Mouse (Mus musculus) CD4-positive naive resting alpha-beta T cell, adult 76 days (primary cell): Measurements from ENCODE around the gene Tefm. TPM values are rescaled to one million over a fixed set of nuclear protein-coding genes. Genes with fewer than 3 reads are reported as not detected.

Source experiments
- total RNA-seq: library from RNA; stranded (reverse); gene quantifications from one replicate; pipeline ENCODE4 v1.2.4, GENCODE M21; 2023

Gene Tefm
- 2.9 TPM for total RNA-seq

DNA sequence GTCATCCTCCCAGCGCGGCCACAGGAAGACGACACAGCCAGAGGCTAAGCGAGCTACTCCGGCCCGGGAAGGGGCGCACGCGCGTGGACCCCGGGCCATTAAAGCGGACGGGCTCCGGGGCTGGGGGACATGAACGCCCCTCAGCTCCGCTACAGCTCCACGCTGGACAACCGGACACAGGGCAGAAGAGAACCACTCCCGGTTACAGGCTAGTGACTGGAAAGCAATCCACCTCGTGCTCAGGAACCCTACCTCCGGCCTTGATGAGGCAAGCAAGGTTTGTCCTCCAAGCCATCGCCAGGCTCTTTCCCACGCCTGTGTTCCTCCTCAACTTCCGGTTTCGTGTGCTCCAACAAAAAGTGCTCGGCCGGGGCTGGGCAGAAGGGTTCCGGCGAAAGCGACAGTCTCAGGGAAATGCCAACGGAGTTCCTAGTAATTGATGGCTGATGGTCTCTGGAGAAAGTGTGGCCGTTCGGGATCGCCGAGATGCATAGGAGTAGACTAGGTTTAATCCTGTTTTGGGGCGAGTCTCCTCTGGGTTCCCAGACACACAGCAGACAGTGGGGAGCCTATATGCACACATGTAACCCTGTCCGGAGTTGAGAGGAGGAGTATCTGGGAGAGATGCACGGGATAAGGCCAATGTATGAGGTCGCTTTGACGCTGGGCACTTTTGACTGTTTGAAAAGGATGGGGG is at the start of gene Tefm:
TSS of gene Tefm (minus strand) at position 351 of the 697 bp plus-strand sequence.

DNA sequence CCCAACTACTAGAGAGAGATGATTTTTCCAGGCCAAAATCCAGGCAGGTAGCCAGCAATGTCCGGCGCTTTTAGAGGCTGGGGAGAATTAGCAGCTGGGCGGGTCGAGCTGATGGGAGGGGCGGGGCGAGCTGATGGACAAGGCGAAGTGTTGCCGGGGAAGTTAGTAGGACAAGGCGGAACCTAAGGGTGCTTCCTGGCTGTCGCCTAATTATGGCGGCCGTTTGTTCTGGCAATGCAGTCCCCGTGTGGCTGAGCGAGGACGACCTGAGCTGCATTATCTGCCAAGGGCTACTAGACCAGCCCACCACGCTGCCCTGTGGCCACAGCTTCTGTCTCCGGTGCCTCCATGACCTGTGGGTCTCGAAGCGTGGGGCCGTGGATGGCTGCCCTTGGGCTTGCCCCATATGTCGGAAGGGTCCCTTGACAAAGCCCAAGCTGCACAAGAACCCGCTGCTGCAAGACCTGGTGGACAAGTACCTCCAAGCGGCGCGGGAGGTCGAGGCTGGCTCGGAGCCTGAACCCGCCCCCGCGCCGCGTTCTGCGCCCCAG is 41.8 kb upstream of the Tefm start, which contains the start of gene Rnf135:
TSS of gene Rnf135 (plus strand) at position 147 of the 551 bp plus-strand sequence.

DNA sequence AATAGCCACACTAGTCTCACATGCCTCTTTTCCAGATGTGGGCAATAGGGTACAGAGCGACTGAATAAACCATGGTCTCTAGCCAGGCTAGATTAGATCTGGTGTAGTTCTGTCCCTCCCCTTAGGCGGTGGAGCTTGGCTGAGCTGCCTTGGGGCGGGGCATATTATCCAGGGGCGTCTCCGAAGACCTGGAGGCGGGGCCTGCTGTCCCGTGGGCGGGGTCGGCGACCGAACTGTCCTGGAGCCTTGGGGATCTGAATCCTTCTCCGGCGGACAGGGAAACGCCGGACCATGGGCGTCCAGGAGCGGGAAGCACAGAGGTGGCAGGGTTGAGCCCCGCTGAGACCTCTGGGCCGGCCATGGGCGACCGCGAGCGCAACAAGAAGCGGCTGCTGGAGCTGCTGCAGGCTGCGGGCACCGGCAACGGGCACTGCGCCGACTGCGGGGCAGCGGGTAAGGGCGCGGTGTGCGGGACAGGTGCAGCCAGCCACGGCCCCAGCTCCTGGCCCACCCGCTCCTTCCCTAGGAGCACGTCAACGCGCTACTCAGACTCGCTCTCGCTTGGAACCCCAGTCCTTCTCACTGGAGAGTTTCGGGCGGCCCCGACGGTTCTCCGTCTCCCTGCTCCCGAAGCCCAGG is 12.0 kb upstream of the Tefm start, which contains the start of gene Adap2:
TSS of gene Adap2 (plus strand) at position 249 of the 639 bp plus-strand sequence.

DNA sequence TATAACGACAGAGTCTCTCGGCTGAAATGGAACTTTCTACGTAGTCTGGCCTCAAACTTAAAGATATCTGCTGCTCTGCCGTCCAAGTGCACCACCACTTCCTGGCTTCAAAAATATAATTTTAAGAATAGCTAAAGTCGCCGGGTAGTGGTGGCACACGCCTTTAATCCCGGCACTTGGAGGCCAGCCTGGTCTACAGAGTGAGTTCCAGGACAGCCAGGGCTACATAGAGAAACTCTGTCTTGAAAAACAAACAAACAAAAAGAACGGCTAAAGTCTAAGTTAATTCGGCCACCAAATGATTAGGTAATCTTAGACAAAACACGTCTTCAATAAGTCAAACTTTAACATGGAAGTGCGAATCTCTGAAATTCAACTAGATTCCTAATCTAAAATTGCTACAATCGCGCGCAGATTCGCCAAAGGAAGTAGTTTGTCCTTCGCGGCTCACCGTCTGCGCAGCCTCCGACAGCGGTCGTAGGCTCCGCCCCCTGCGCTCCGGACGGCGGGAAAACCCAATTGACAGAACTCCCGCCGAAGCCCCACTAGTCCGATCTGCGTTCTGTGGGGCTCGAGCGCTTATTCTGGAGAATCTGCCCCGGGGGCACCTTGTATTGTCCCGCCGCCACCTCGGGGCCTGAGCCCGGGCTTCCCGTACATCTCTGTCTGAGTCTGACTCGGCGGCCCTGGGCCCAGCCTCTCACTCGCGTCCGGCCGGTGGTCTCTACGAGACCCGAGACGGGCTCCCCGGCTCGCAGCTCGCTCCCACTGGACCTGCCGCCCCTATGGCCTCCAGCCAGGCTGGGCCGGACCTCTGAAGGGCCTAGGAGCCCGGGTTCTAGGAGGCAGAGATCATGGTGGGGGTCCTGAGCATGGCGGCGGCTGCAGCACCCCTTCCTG is 52.8 kb downstream of the Tefm start, which contains the start of gene Atad5:
TSS of gene Atad5 (plus strand) at position 484 of the 900 bp plus-strand sequence.

Other genes starting within 250 kb of the Tefm start
- 38.9 TPM for gene Utp6, start 179.8 kb downstream of the Tefm start, total RNA-seq
- gene Suz12, start 149.1 kb downstream of the Tefm start, total RNA-seq = 87.2 TPM
- gene Crlf3, start 61.2 kb downstream of the Tefm start, total RNA-seq = 298 TPM
- 5.7 TPM for gene Atad5, start 52.8 kb downstream of the Tefm start, total RNA-seq
- 2.4 TPM for gene Adap2, start 11.9 kb upstream of the Tefm start, total RNA-seq
- 3.6 TPM for gene Rnf135, start 41.7 kb upstream of the Tefm start, total RNA-seq
- 40.6 TPM for gene Rhot1, start 66.8 kb upstream of the Tefm start, total RNA-seq
- 0.44 TPM for gene Rhbdl3, start 158.7 kb upstream of the Tefm start, total RNA-seq
- gene 5730455P16Rik, start 235.9 kb upstream of the Tefm start, total RNA-seq = 14.1 TPM
- gene Zfp207, start 241.1 kb upstream of the Tefm start, total RNA-seq = 183 TPM